Mouse (Mus musculus): ENCODE measurements around the gene C2cd4a. TPM values are rescaled to one million over a fixed set of nuclear protein-coding genes. Genes with fewer than 3 reads are reported as not detected.
A peak's percentile ranks its signal among the peaks of the same experiment; 100 is the strongest.

The C2cd4a gene
- polyA plus RNA-seq, 1 experiment from 2014 or later, result 1.3 TPM

- H3K4me2 ChIP-seq (replicated peaks; ENCODE audit: low read depth, low read length), result no peak overlapping the region
- WGBS, result 61% methylated on average over 5 of the region's 5 CpGs
- ATAC-seq (ENCODE audit: low FRiP score, low TSS enrichment), result no peak
- no peaks in the 10 kb centered on the region for H3K4me1 ChIP-seq (ENCODE audit: control insufficient read depth, insufficient read depth, low read length)
- H3K9me3 ChIP-seq (ENCODE audit: control insufficient read depth, low read length), result no peaks in the 10 kb centered on the region
- no peak overlapping the region for H3K4me3 ChIP-seq (ENCODE audit: low read length)
- H3K27ac ChIP-seq (ENCODE audit: low read depth, low read length), result no peak overlapping the region
- no peak overlapping the region for H3K9ac ChIP-seq (ENCODE audit: low read depth, low read length)
- no peaks in the 10 kb centered on the region for H3K36me3 ChIP-seq (ENCODE audit: control insufficient read depth, insufficient read depth, low read length)
- H3K27me3 ChIP-seq (ENCODE audit: control insufficient read depth, insufficient read depth, low read length), result no peaks in the 10 kb centered on the region
These were observed 25.1 kb downstream of the C2cd4a start for GRCm38 (mm10) chr9:67807000-67807399.

- 49% methylated on average over 6 of the region's 6 CpGs for WGBS
- Histone ChIP-seq H3K36me3 (ENCODE audit: control insufficient read depth, insufficient read depth, low read length) (no peaks in the 10 kb centered on the region), H3K27me3 (ENCODE audit: control insufficient read depth, insufficient read depth, low read length) (no peaks in the 10 kb centered on the region), H3K4me3 (ENCODE audit: low read length) (no peak overlapping the region), H3K4me2 (replicated peaks; ENCODE audit: low read depth, low read length) (no peak overlapping the region), H3K27ac (ENCODE audit: low read depth, low read length) (no peak overlapping the region), H3K9ac (ENCODE audit: low read depth, low read length) (no peak overlapping the region), H3K4me1 (ENCODE audit: control insufficient read depth, insufficient read depth, low read length) (0 out of 2 replicates have a peak, but pooled peaks cover 4% of the 10 kb centered on the region), H3K9me3 (ENCODE audit: control insufficient read depth, low read length) (no peaks in the 10 kb centered on the region)
- no peak for ATAC-seq (ENCODE audit: low FRiP score, low TSS enrichment)
These were observed 29.9 kb downstream of the C2cd4a start for GRCm38 (mm10) chr9:67802241-67802640.

- Histone ChIP-seq H3K9me3 (ENCODE audit: control insufficient read depth, low read length) (no peaks in the 10 kb centered on the region), H3K27ac (ENCODE audit: low read depth, low read length) (no peak overlapping the region), H3K4me2 (replicated peaks; ENCODE audit: low read depth, low read length) (no peak overlapping the region), H3K27me3 (ENCODE audit: control insufficient read depth, insufficient read depth, low read length) (no peaks in the 10 kb centered on the region), H3K9ac (ENCODE audit: low read depth, low read length) (no peak overlapping the region), H3K36me3 (ENCODE audit: control insufficient read depth, insufficient read depth, low read length) (no peaks in the 10 kb centered on the region), H3K4me1 (ENCODE audit: control insufficient read depth, insufficient read depth, low read length) (0 out of 2 replicates have a peak, but pooled peaks cover 4% of the 10 kb centered on the region), H3K4me3 (ENCODE audit: low read length) (no peak overlapping the region)
- peak; percentile 55; the same call in 1 of the 2 replicates for ATAC-seq (ENCODE audit: low FRiP score, low TSS enrichment)
- 34% methylated on average over 14 of the region's 14 CpGs for WGBS
These were observed 32.9 kb downstream of the C2cd4a start for GRCm38 (mm10) chr9:67799078-67799819.

- no peak overlapping the region for H3K9ac ChIP-seq (ENCODE audit: low read depth, low read length)
These were observed 36.9 kb downstream of the C2cd4a start for GRCm38 (mm10) chr9:67795205-67795675.

GRCm38 (mm10) chr9:67794668-67795067 is 37.5 kb downstream of the C2cd4a start:
- no peak overlapping the region for H3K4me3 ChIP-seq (ENCODE audit: low read length)
- no peaks in the 10 kb centered on the region for H3K27me3 ChIP-seq (ENCODE audit: control insufficient read depth, insufficient read depth, low read length)
- H3K36me3 ChIP-seq (ENCODE audit: control insufficient read depth, insufficient read depth, low read length), result no peaks in the 10 kb centered on the region
- ATAC-seq (ENCODE audit: low FRiP score, low TSS enrichment), result no peak
- H3K27ac ChIP-seq (ENCODE audit: low read depth, low read length), result no peak overlapping the region
- no peak overlapping the region for H3K4me2 ChIP-seq (replicated peaks; ENCODE audit: low read depth, low read length)
- no peak overlapping the region for H3K9ac ChIP-seq (ENCODE audit: low read depth, low read length)
- 0 out of 2 replicates have a peak, but pooled peaks cover 4% of the 10 kb centered on the region for H3K4me1 ChIP-seq (ENCODE audit: control insufficient read depth, insufficient read depth, low read length)
- H3K9me3 ChIP-seq (ENCODE audit: control insufficient read depth, low read length), result no peaks in the 10 kb centered on the region
- WGBS, result 87% methylated on average over 4 of the region's 4 CpGs

More at GRCm38 (mm10) chr9:67795205-67795675, 36.9 kb downstream of the C2cd4a start:
- no peaks in the 10 kb centered on the region for H3K27me3 ChIP-seq (ENCODE audit: control insufficient read depth, insufficient read depth, low read length)
- 76% methylated on average over 14 of the region's 14 CpGs for WGBS
- ATAC-seq (ENCODE audit: low FRiP score, low TSS enrichment), result no peak
- no peaks in the 10 kb centered on the region for H3K9me3 ChIP-seq (ENCODE audit: control insufficient read depth, low read length)
- no peak overlapping the region for H3K27ac ChIP-seq (ENCODE audit: low read depth, low read length)
- H3K4me3 ChIP-seq (ENCODE audit: low read length), result no peak overlapping the region
- no peaks in the 10 kb centered on the region for H3K36me3 ChIP-seq (ENCODE audit: control insufficient read depth, insufficient read depth, low read length)
- 0 out of 2 replicates have a peak, but pooled peaks cover 4% of the 10 kb centered on the region for H3K4me1 ChIP-seq (ENCODE audit: control insufficient read depth, insufficient read depth, low read length)
- H3K4me2 ChIP-seq (replicated peaks; ENCODE audit: low read depth, low read length), result no peak overlapping the region

GRCm38 (mm10) chr9:67794216-67794615 is 37.9 kb downstream of the C2cd4a start:
- no peak for ATAC-seq (ENCODE audit: low FRiP score, low TSS enrichment)
- Histone ChIP-seq H3K4me3 (ENCODE audit: low read length) (no peak overlapping the region), H3K4me1 (ENCODE audit: control insufficient read depth, insufficient read depth, low read length) (0 out of 2 replicates have a peak, but pooled peaks cover 2% of the 10 kb centered on the region), H3K36me3 (ENCODE audit: control insufficient read depth, insufficient read depth, low read length) (no peaks in the 10 kb centered on the region), H3K27me3 (ENCODE audit: control insufficient read depth, insufficient read depth, low read length) (no peaks in the 10 kb centered on the region), H3K27ac (ENCODE audit: low read depth, low read length) (no peak overlapping the region), H3K4me2 (replicated peaks; ENCODE audit: low read depth, low read length) (no peak overlapping the region), H3K9ac (ENCODE audit: low read depth, low read length) (no peak overlapping the region), H3K9me3 (ENCODE audit: control insufficient read depth, low read length) (no peaks in the 10 kb centered on the region)
- WGBS, result 75% methylated on average over 1 of the region's 1 CpGs

GRCm38 (mm10) chr9:67793501-67793900 is 38.6 kb downstream of the C2cd4a start:
- H3K4me2 ChIP-seq (replicated peaks; ENCODE audit: low read depth, low read length), result no peak overlapping the region
- no peaks in the 10 kb centered on the region for H3K9me3 ChIP-seq (ENCODE audit: control insufficient read depth, low read length)
- H3K27ac ChIP-seq (ENCODE audit: low read depth, low read length), result no peak overlapping the region
- no peak overlapping the region for H3K9ac ChIP-seq (ENCODE audit: low read depth, low read length)
- H3K4me1 ChIP-seq (ENCODE audit: control insufficient read depth, insufficient read depth, low read length), result no peaks in the 10 kb centered on the region
- H3K36me3 ChIP-seq (ENCODE audit: control insufficient read depth, insufficient read depth, low read length), result no peaks in the 10 kb centered on the region
- ATAC-seq (ENCODE audit: low FRiP score, low TSS enrichment), result no peak
- no peak overlapping the region for H3K4me3 ChIP-seq (ENCODE audit: low read length)
- 79% methylated on average over 6 of the region's 6 CpGs for WGBS
- no peaks in the 10 kb centered on the region for H3K27me3 ChIP-seq (ENCODE audit: control insufficient read depth, insufficient read depth, low read length)

GRCm38 (mm10) chr9:67792405-67792804 is 39.7 kb downstream of the C2cd4a start:
- Histone ChIP-seq H3K27ac (ENCODE audit: low read depth, low read length) (no peak overlapping the region), H3K27me3 (ENCODE audit: control insufficient read depth, insufficient read depth, low read length) (no peaks in the 10 kb centered on the region), H3K4me2 (replicated peaks; ENCODE audit: low read depth, low read length) (no peak overlapping the region), H3K4me1 (ENCODE audit: control insufficient read depth, insufficient read depth, low read length) (no peaks in the 10 kb centered on the region), H3K9me3 (ENCODE audit: control insufficient read depth, low read length) (no peaks in the 10 kb centered on the region), H3K4me3 (ENCODE audit: low read length) (no peak overlapping the region), H3K36me3 (ENCODE audit: control insufficient read depth, insufficient read depth, low read length) (no peaks in the 10 kb centered on the region), H3K9ac (ENCODE audit: low read depth, low read length) (no peak overlapping the region)
- ATAC-seq (ENCODE audit: low FRiP score, low TSS enrichment), result no peak
- WGBS, result 49% methylated on average over 5 of the region's 5 CpGs

- Histone ChIP-seq H3K4me1 (ENCODE audit: control insufficient read depth, insufficient read depth, low read length) (no peaks in the 10 kb centered on the region), H3K4me3 (ENCODE audit: low read length) (no peak overlapping the region), H3K9ac (ENCODE audit: low read depth, low read length) (no peak overlapping the region), H3K27ac (ENCODE audit: low read depth, low read length) (no peak overlapping the region), H3K36me3 (ENCODE audit: control insufficient read depth, insufficient read depth, low read length) (no peaks in the 10 kb centered on the region), H3K9me3 (ENCODE audit: control insufficient read depth, low read length) (peaks cover 4% of the 10 kb centered on the region; the same call in 1 of the 2 replicates), H3K27me3 (ENCODE audit: control insufficient read depth, insufficient read depth, low read length) (no peaks in the 10 kb centered on the region), H3K4me2 (replicated peaks; ENCODE audit: low read depth, low read length) (no peak overlapping the region)
- WGBS, result 62% methylated on average over 6 of the region's 6 CpGs
- no peak for ATAC-seq (ENCODE audit: low FRiP score, low TSS enrichment)
These were observed 44.5 kb downstream of the C2cd4a start for GRCm38 (mm10) chr9:67787671-67788070.

Data from kidney, embryonic 14.5 days (tissue).